Mouse (Mus musculus) erythroblast, embryonic 14.5 days (primary cell): ENCODE data around the gene D630045J12Rik.

ENCODE experiments used
- GATA1 ChIP-seq: IDR thresholded peaks from 2 replicates; pipeline ENCODE4 v1.6.1; 2012; ENCODE audit warnings: low read length, inconsistent platforms, mixed read lengths
- TAL1 ChIP-seq: IDR thresholded peaks from 3 replicates; pipeline ENCODE4 v1.6.1; 2012; ENCODE audit warnings: low read length, inconsistent platforms, mixed read lengths

DNA sequence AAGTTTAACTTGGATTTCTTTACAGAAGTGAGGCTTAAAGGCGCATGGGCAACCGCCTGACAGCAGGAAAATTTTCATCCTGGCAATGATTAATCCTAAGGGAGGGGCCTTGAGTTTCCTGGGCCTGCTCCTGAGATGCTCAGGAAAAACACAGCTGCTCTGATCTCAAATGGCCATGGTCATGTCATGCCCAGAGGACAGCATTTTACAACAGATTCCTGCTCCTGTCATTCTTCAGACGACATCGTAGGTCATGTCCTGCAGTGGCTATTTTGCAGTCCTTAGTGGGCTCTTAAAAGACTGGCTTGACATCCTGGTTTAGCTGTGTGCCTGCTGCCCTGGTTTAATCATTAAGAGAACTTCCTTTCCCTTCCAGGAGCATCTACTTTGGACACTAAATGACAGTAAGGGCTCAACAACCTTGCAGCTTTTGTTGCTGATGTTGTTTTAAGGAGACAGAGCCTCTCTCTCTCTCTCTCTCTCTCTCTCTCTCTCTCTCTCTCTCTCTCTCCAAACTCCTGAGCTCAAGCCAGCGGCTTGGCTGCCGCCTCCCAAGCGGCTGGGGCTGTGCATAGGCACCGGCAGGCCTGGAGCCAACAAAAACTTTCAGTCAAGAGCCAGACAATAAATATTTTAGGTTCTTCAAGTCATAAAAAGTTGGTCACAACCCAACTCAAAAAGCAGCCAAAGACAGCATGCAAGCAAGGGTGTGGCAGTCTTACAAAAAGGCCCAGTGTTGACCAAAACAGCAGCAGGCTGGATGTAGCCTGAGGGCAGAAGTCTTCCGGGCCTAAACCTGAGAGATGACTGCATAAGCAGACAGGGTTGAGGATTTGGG is 109.4 kb downstream of the D630045J12Rik start:
- TF ChIP-seq GATA1 (no peak), TAL1 (no peak)
